Mouse (Mus musculus) megakaryocyte, embryonic 14.5 days (primary cell): Measurements from ENCODE around the gene Insig1.
A peak's percentile ranks its signal among the peaks of the same experiment; 100 is the strongest.

Source experiments
- FLI1 ChIP-seq: IDR thresholded peaks from 2 replicates; pipeline ENCODE4 v1.6.1; 2012; ENCODE audit warnings: low read length, inconsistent platforms, mixed read lengths
- GATA1 ChIP-seq: IDR thresholded peaks from 3 replicates; pipeline ENCODE4 v1.6.1; 2012; ENCODE audit warnings: mixed read lengths, low read length, inconsistent platforms, borderline replicate concordance

DNA sequence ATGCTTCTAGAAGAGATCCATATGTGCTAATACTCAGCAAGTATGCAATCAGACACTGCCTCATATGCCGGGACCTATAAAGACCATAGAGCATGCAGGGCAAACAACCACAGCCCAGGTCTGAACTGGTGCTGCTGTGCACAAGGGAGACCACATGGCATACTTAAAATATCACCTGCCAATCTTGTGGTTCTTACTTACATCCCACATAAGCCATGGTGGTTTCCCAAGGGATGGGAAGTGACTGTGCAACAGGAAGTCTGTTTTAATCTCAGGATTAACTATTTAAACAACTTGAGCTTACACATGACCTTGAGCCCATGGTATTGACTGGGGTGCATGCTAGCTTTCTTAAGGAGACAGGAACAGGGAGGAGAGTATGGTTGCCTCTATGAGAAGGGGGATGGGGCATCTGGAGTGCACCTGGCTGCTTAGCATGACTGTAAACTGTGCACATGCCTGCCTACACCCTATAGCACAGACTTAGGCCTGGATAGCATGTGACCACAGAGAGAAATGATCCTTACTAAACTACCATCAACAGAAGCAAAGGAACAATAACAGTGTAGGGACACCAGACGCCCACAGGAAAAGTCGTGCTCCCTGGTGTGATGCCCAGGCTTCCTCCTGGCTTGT is 7.1 kb upstream of the Insig1 start:
- TF ChIP-seq GATA1: no peak
- 0 out of 2 replicates have a peak, but pooled peaks have one; percentile 13 for TF ChIP-seq FLI1
